Mouse (Mus musculus): ENCODE measurements around the gene Sbk3.
A peak's percentile ranks its signal among the peaks of the same experiment; 100 is the strongest.

Sbk3 gene

GRCm38 (mm10) chr7:4928323-4928722 lies 42.6 kb downstream of the Sbk3 start:
- no peak for DNase-seq

- peak; percentile 69 for DNase-seq
These were observed 43.3 kb downstream of the Sbk3 start for GRCm38 (mm10) chr7:4927711-4928110.

- DNase-seq: no peak
These were observed 44.1 kb downstream of the Sbk3 start for GRCm38 (mm10) chr7:4926849-4927248.

- DNase-seq: peak; percentile 82
These were observed 45.3 kb downstream of the Sbk3 start, which contains the start of gene Ssc5d for GRCm38 (mm10) chr7:4925441-4926381. TSS of gene Ssc5d (plus strand) at chr7:4925785.

- peak; percentile 82 for DNase-seq
These were observed 46.1 kb downstream of the Sbk3 start for GRCm38 (mm10) chr7:4924891-4925301.

GRCm38 (mm10) chr7:4924483-4924882 lies 46.5 kb downstream of the Sbk3 start:
- peak; percentile 29 for DNase-seq

- peak; percentile 77 for DNase-seq
These were observed 47.2 kb downstream of the Sbk3 start for GRCm38 (mm10) chr7:4923586-4924364.

GRCm38 (mm10) chr7:4922931-4923565 lies 47.9 kb downstream of the Sbk3 start:
- DNase-seq: peak; percentile 45

- DNase-seq: peak; percentile 86
These were observed 48.5 kb downstream of the Sbk3 start for GRCm38 (mm10) chr7:4922508-4922907.

GRCm38 (mm10) chr7:4921824-4922482 lies 49.0 kb downstream of the Sbk3 start, which contains the start of gene Nat14:
TSS of gene Nat14 (plus strand) at chr7:4922028.
- no peak for DNase-seq

GRCm38 (mm10) chr7:4920976-4921823 lies 49.8 kb downstream of the Sbk3 start:
- DNase-seq: peak; percentile 52

- no peak for DNase-seq
These were observed 50.5 kb downstream of the Sbk3 start for GRCm38 (mm10) chr7:4920496-4920895.

GRCm38 (mm10) chr7:4919971-4920370 lies 51.0 kb downstream of the Sbk3 start:
- DNase-seq: no peak

- DNase-seq: no peak
These were observed 51.9 kb downstream of the Sbk3 start for GRCm38 (mm10) chr7:4919096-4919495.

- no peak for DNase-seq
These were observed 52.3 kb downstream of the Sbk3 start for GRCm38 (mm10) chr7:4918681-4919080.

- no peak for DNase-seq
These were observed 53.5 kb downstream of the Sbk3 start for GRCm38 (mm10) chr7:4917494-4917893.

- peak; percentile 48 for DNase-seq
These were observed 55.1 kb downstream of the Sbk3 start for GRCm38 (mm10) chr7:4915669-4916416.

All from lung, postnatal 10 days (tissue).